Mouse (Mus musculus) ES-E14 (cell line): ENCODE results near the gene Hist1h4f. TPM values are rescaled to one million over a fixed set of nuclear protein-coding genes. Genes with fewer than 3 reads are reported as not detected.
A peak's percentile ranks its signal among the peaks of the same experiment; 100 is the strongest.

Experiments used
- DNase-seq: peaks from one replicate; pipeline ENCODE4 v3.0.0-alpha.2; 2013; ENCODE audit warnings: low read depth, low spot score
- H3K27ac ChIP-seq: 2 replicates; pipeline ENCODE4 v1.5.1; 2012; ENCODE audit warnings: low read depth, mild to moderate bottlenecking, low read length, moderate library complexity, mixed read lengths; ENCODE audit not compliant: poor library complexity, insufficient read depth, severe bottlenecking
- H3K36me3 ChIP-seq: 2 replicates; pipeline ENCODE4 v1.6.1; 2012; ENCODE audit warnings: mild to moderate bottlenecking, low read length, moderate library complexity, mixed read lengths; ENCODE audit not compliant: control insufficient read depth, poor library complexity, insufficient read depth, severe bottlenecking
- H3K4me1 ChIP-seq, 2 experiments: fragments of 150-350 bp in 1 of 2; sonication (generic) in 1 of 2; 2 replicates each; pipeline ENCODE4 v1.6.1; 2012; ENCODE audit warnings: low read length in 2 of 2, mild to moderate bottlenecking in 1 of 2, mixed read lengths in 1 of 2; ENCODE audit not compliant: control insufficient read depth in 2 of 2, insufficient read depth in 2 of 2, poor library complexity in 1 of 2
- H3K4me3 ChIP-seq, 2 experiments: fragments of 150-350 bp in 1 of 2; sonication (generic) in 1 of 2; 2 replicates each; pipeline ENCODE4 v1.5.1; 2012; ENCODE audit warnings: low read length in 2 of 2, low read depth in 1 of 2, mild to moderate bottlenecking in 1 of 2, mixed read lengths in 1 of 2; ENCODE audit not compliant: insufficient read depth in 1 of 2, poor library complexity in 1 of 2, severe bottlenecking in 1 of 2
- H3K9ac ChIP-seq: 2 replicates; pipeline ENCODE4 v1.6.1; 2012; ENCODE audit warnings: low read depth, mild to moderate bottlenecking, low read length, mixed read lengths; ENCODE audit not compliant: poor library complexity, insufficient read depth, severe bottlenecking
- H3K9me3 ChIP-seq: fragments of 150-350 bp; sonication (generic); 2 replicates; pipeline ENCODE4 v1.6.1; 2012; ENCODE audit warnings: low read depth, mild to moderate bottlenecking, low read length; ENCODE audit not compliant: control insufficient read depth, insufficient read depth
- CHD2 ChIP-seq: IDR thresholded peaks from 2 replicates; pipeline ENCODE4 v1.6.1; 2014; ENCODE audit warnings: mild to moderate bottlenecking, low read depth, low read length, inconsistent platforms
- HCFC1 ChIP-seq: IDR thresholded peaks from 2 replicates; pipeline ENCODE4 v1.6.1; 2012; ENCODE audit warnings: low read length, inconsistent platforms, borderline replicate concordance; ENCODE audit not compliant: insufficient read depth
- MAFK ChIP-seq: IDR thresholded peaks from 2 replicates; pipeline ENCODE4 v1.6.1; 2014; ENCODE audit warnings: mild to moderate bottlenecking, low read depth, low read length, inconsistent platforms; ENCODE audit not compliant: insufficient read depth
- ZC3H11A ChIP-seq: IDR thresholded peaks from 2 replicates; pipeline ENCODE4 v1.6.1; 2012; ENCODE audit warnings: low read depth, mild to moderate bottlenecking, inconsistent platforms, low read length, borderline replicate concordance
- ZNF384 ChIP-seq: IDR thresholded peaks from 2 replicates; pipeline ENCODE4 v1.6.1; 2012; ENCODE audit warnings: low read depth, low read length, inconsistent platforms
- in situ Hi-C, 2 experiments: fragments of 600-800 bp; cut with MboI; formaldehyde crosslinking; loops; one replicate each; pipeline ENCODE4 v1.15.1; 2025; ENCODE audit warnings: low sequenced_read_pairs in 2 of 2, inconsistent platforms in 1 of 2; ENCODE audit not compliant: unreplicated experiment in 2 of 2
- total RNA-seq: library from RNA; depleted of rRNA; stranded (reverse); fragments of 300-350 nt; gene quantifications from 2 replicates; pipeline ENCODE4 v1.2.3, GENCODE M21; 2012

Gene Hist1h4f
- total RNA-seq, 1 experiment = 2,172 TPM

GRCm38 (mm10) chr13:23521703-23522102 lies 29.7 kb downstream of the Hist1h4f start:
- in situ Hi-C loops = loop anchor here (10.0 to 25.0 kb wide), 2 partner anchors 209 to 1597 kb away; no protein-coding TSS in a partner anchor
- H3K9me3 ChIP-seq = no peaks in the 10 kb centered on the region
- H3K9ac ChIP-seq = no peak overlapping the region
- no peak for TF ChIP-seq CHD2
- 0 out of 2 replicates have a peak, but pooled peaks have one; percentile 11 for TF ChIP-seq ZNF384
- TF ChIP-seq MAFK = peak; percentile 91
- 0 out of 4 replicates have a peak overlapping the region, but pooled peaks of 1 of the 2 experiments have one; percentile 3 for H3K4me3 ChIP-seq
- H3K4me1 ChIP-seq = no peaks in the 10 kb centered on the region
- H3K36me3 ChIP-seq = no peaks in the 10 kb centered on the region
- H3K27ac ChIP-seq = no peak overlapping the region
- DNase-seq = no peak

- no peak for DNase-seq
- Histone ChIP-seq H3K36me3 (no peaks in the 10 kb centered on the region), H3K27ac (no peak overlapping the region), H3K4me1 (peaks cover 0 to 6% of the 10 kb centered on the region in 2 experiments; a peak in 1 of 4 replicates), H3K9ac (no peak overlapping the region), H3K4me3 (peak overlapping the region; percentile 60 to 69), H3K9me3 (no peaks in the 10 kb centered on the region)
- TF ChIP-seq MAFK (peak; percentile 92), ZNF384 (no peak)
- in situ Hi-C loops = loop anchor here (5.0 to 25.0 kb wide), 3 partner anchors 87 to 207 kb away; no protein-coding TSS in a partner anchor
Measured at GRCm38 (mm10) chr13:23519416-23519815, 32.0 kb downstream of the Hist1h4f start.

DNA sequence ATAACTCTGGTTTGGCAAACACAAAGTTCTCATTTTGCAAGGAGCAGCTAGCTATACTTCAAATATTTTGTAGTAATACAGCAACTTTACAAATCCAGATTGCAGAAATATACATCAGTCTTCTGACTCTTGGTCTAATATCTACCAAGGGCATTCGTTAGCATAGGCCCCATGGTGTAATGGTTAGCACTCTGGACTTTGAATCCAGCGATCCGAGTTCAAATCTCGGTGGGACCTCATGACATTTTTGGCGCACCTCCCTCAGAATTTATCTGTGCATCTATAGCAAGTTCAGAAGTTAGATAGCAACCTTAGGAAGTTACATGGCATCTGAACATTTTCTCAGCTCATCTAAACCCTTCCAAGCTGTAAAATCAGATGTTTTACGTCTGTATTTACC lies 32.6 kb downstream of the Hist1h4f start:
- H3K27ac ChIP-seq = no peak overlapping the region
- H3K36me3 ChIP-seq = no peaks in the 10 kb centered on the region
- DNase-seq = peak; percentile 77
- in situ Hi-C loops = loop anchor here (5.0 to 25.0 kb wide), 3 partner anchors 87 to 207 kb away; no protein-coding TSS in a partner anchor
- no peaks in the 10 kb centered on the region for H3K9me3 ChIP-seq
- peak overlapping the region; percentile 60 to 69 for H3K4me3 ChIP-seq
- H3K4me1 ChIP-seq = peaks cover 0 to 6% of the 10 kb centered on the region in 2 experiments; a peak in 2 of 4 replicates
- H3K9ac ChIP-seq = no peak overlapping the region
- TF ChIP-seq CHD2 = no peak
- peak; percentile 88 for TF ChIP-seq MAFK

DNA sequence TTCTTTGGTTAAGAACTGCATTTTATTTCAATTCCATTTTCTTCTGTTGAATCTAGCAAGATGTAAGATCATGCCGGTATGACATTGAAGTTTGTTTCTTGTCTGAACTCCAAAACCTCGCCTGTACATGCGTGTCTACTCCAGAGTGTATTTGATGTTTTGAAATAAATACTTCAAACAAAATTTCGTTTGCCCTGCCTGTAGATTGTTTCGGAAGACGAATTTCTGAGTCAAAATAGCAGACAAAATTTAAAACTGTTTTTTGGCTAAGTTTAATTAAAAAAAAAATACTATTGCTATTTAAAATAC lies 33.2 kb downstream of the Hist1h4f start:
- in situ Hi-C loops = loop anchor here (5.0 to 25.0 kb wide), 3 partner anchors 86 to 206 kb away; no protein-coding TSS in a partner anchor
- no peak for DNase-seq
- Histone ChIP-seq H3K9me3 (no peaks in the 10 kb centered on the region), H3K9ac (no peak overlapping the region; the same call in 1 of the 2 replicates), H3K36me3 (no peaks in the 10 kb centered on the region), H3K27ac (no peak overlapping the region), H3K4me3 (peak overlapping the region; percentile 60 to 72), H3K4me1 (peaks cover 0 to 8% of the 10 kb centered on the region in 2 experiments; a peak in 2 of 4 replicates)
- TF ChIP-seq CHD2 (no peak), MAFK (no peak), HCFC1 (no peak), ZNF384 (no peak), ZC3H11A (no peak)

DNA sequence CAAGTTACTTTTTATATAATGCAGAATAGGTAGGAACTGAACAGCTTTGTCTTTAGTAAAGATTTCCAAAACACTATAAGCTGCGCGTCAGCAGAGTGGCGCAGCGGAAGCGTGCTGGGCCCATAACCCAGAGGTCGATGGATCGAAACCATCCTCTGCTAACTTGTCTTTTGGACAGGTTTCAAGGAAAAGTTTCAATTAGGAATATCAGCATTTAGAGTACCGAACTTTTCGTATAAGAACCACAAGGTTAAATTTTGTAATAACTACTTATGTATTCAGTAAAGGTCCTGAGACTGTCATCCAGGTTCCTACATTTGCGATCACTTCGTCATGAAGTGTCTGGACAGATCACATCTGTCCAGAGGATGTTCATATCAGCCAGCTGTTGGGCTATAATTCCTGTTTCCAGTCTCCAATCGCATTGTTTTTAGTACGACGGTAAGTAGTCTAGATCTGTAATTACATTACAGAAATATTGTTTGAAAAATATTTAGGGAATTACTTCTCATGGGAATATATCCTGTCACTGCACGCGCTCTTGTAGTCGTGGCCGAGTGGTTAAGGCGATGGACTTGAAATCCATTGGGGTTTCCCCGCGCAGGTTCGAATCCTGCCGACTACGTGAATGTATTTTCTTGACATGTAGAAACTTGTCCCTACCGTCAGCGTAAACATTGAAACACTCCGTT lies 33.7 kb downstream of the Hist1h4f start:
- Histone ChIP-seq H3K4me1 (peaks cover 3 to 8% of the 10 kb centered on the region in 2 experiments; a peak in 2 of 4 replicates), H3K27ac (no peak overlapping the region; the same call in 1 of the 2 replicates), H3K4me3 (peak overlapping the region; percentile 60 to 80), H3K9me3 (no peaks in the 10 kb centered on the region), H3K36me3 (no peaks in the 10 kb centered on the region), H3K9ac (peak overlapping the region; percentile 16; the same call in 1 of the 2 replicates)
- DNase-seq = peak; percentile 84
- TF ChIP-seq CHD2 = no peak
- TF ChIP-seq ZNF384 = no peak
- TF ChIP-seq HCFC1 = no peak
- peak; percentile 16; the same call in 1 of the 2 replicates for TF ChIP-seq ZC3H11A
- peak; percentile 84 for TF ChIP-seq MAFK
- in situ Hi-C loops = loop anchor here (5.0 to 25.0 kb wide), 3 partner anchors 85 to 205 kb away; no protein-coding TSS in a partner anchor
